Mouse (Mus musculus) intestine, postnatal 0 days (tissue): ENCODE results near the gene Ugt2a2. TPM values are rescaled to one million over a fixed set of nuclear protein-coding genes. Genes with fewer than 3 reads are reported as not detected.
"Not testable (repeated sequence)": the region's sequence is repeated elsewhere in the genome, so short reads cannot be mapped to it uniquely, and the experiment has no call there.

Experiments
- ATAC-seq: fragments of 200-750 bp; cut with Nextera tagmentation; 2 replicates; pipeline ENCODE4 v1.8.0; 2017; ENCODE audit warnings: mild to moderate bottlenecking, moderate TSS enrichment, moderate library complexity
- H3K27ac ChIP-seq: fragments of 300-500 bp; sonication (generic); 2 replicates; pipeline ENCODE4 v1.5.1; 2014; ENCODE audit warnings: mild to moderate bottlenecking, low read depth, low read length, moderate library complexity
- H3K27me3 ChIP-seq: fragments of 300-500 bp; sonication (generic); replicated peaks from 2 replicates; pipeline ENCODE4 v1.6.1; 2014; ENCODE audit warnings: low read length, mixed read lengths; ENCODE audit not compliant: control insufficient read depth, insufficient read depth
- H3K36me3 ChIP-seq: fragments of 300-500 bp; sonication (generic); 2 replicates; pipeline ENCODE4 v1.6.1; 2014; ENCODE audit warnings: mild to moderate bottlenecking, moderate library complexity; ENCODE audit not compliant: control insufficient read depth, insufficient read depth
- H3K4me1 ChIP-seq: fragments of 300-500 bp; sonication (generic); replicated peaks from 2 replicates; pipeline ENCODE4 v1.6.1; 2014; ENCODE audit warnings: antibody characterized with exemption, low read length, mixed read lengths; ENCODE audit not compliant: control insufficient read depth, insufficient read depth
- H3K4me2 ChIP-seq: fragments of 300-500 bp; sonication (generic); replicated peaks from 2 replicates; pipeline ENCODE4 v1.6.1; 2014; ENCODE audit warnings: low read depth, mild to moderate bottlenecking, moderate library complexity
- H3K4me3 ChIP-seq: fragments of 300-500 bp; sonication (generic); 2 replicates; pipeline ENCODE4 v1.5.1; 2014; ENCODE audit warnings: low read depth, low read length
- H3K9ac ChIP-seq: fragments of 300-500 bp; sonication (generic); 2 replicates; pipeline ENCODE4 v1.6.1; 2014; ENCODE audit warnings: mild to moderate bottlenecking, low read depth, low read length
- H3K9me3 ChIP-seq: fragments of 300-500 bp; sonication (generic); 2 replicates; pipeline ENCODE4 v1.6.1; 2016; ENCODE audit warnings: mixed run types; ENCODE audit not compliant: control insufficient read depth
- CTCF ChIP-seq: sonication (generic); IDR thresholded peaks from 2 replicates; pipeline ENCODE4 v1.5.1; 2016; ENCODE audit warnings: low read depth, mild to moderate bottlenecking, control low read depth, antibody characterized with exemption, moderate library complexity
- WGBS: fragments of 180-500 bp; shearing (Covaris S2); extraction: QIAGEN DNeasy Blood & Tissue Kit; methylation state at CpG from one replicate; pipeline ENCODE4 v1.1.7; 2014; 5-methylcytosine and 5-hydroxymethylcytosine counted together
- polyA plus RNA-seq: library from polyadenylated mRNA; unstranded; fragments of >200 nt; fragmentation: Nextera tagmentation; extraction: Ambion mirVana; gene quantifications from 2 replicates; pipeline ENCODE4 v1.2.1, GENCODE M21; 2015

The Ugt2a2 gene
- not detected in 2 replicates for polyA plus RNA-seq

DNA sequence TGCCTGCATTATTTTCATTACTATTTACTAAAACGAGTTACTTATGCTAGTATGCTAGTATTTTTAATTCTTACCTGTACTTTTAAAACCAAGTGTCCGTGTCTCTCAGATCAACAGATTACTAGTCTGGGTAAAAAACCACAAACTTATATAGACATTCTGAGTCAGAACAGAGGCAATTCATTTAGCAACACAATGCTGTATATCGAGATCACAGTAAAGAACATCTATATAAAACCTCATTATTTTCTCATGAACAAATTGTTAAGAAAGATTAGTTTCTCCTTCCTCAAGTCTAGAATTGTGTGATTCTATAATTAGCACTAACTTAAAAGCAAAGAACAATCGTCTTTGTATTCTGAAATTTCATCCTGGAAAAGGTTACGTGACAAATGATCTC is at the start of gene Ugt2a2:
Gene Ugt2a2 (minus strand): TSS at position 101 of the 400 bp plus-strand sequence.
- no peak within 1 kb of the TSS for H3K4me2 ChIP-seq
- TF ChIP-seq CTCF: no peak
- no peak within 1 kb of the TSS for H3K27ac ChIP-seq
- whole genome bisulfite sequencing: 83% methylated on average over 5 of the region's 5 CpGs
- no peak within 1 kb of the TSS for H3K9ac ChIP-seq
- no peaks in the 10 kb centered on the region for H3K27me3 ChIP-seq
- ATAC-seq: no peak
- no peaks in the 10 kb centered on the region for H3K36me3 ChIP-seq
- no peak within 1 kb of the TSS for H3K4me3 ChIP-seq
- no peaks in the 10 kb centered on the region for H3K9me3 ChIP-seq
- H3K4me1 ChIP-seq: no peaks in the 10 kb centered on the region

DNA sequence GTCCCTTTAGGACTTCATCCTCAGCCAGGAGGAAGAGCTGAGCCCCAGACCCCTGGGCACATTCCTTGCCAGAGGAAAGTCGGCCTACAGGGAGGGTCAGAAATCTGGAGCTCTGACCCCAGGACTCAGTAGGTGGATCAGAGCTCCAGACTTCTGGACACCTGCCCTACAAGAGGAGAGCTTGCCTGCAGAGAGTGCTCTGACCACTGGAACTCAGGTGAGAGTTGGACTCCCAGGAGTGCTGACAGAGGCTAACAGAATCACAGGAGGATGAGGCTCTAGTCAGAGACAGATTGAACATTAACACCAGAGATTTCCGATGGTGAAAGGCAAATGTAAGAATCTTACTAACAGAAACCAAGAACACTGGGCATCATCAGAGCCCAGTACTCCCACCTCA is 41.5 kb upstream of the Ugt2a2 start:
- H3K9me3 ChIP-seq, H3K4me3 ChIP-seq, H3K27ac ChIP-seq, H3K36me3 ChIP-seq, H3K9ac ChIP-seq, H3K4me2 ChIP-seq, H3K4me1 ChIP-seq, ATAC-seq, H3K27me3 ChIP-seq: not testable (repeated sequence)
- WGBS: 73% methylated on average over 2 of the region's 2 CpGs

DNA sequence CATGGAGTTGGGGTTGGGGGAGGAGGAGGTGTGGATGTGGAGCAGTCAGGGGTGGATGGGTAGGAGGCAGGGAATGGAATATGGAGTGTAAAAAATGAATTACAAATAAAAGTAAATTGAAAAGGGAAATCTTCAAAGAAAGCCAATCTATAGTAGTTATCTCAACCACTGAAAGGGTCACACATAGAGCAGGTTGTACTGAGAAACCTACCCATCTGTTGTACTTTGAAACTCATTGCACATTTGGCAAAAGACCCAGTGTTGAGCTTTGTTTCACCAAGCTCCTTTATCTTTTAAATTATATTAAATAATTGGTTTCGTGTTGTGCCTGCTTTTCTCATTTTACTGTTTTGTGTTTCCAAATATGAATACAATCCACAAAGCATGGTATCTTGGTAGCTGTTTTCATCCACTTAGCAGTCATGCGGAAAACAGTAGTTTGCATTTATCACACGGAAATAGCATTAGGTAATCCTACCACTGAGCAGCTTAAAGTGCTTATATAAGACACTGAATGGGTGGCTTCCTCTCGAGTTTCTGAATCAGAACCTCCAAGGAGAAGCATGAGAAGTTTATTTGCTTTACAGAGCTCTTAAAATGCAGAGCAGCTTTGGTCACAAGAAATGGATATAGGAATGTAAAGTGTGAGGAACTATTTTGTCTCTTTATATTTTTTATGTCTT is 23.9 kb upstream of the Ugt2a2 start:
- 65% methylated on average over 4 of the region's 4 CpGs for WGBS
- no peak overlapping the region for H3K4me3 ChIP-seq
- H3K27me3 ChIP-seq: no peaks in the 10 kb centered on the region
- ATAC-seq: no peak
- no peaks in the 10 kb centered on the region for H3K4me1 ChIP-seq
- no peak overlapping the region for H3K9ac ChIP-seq
- H3K9me3 ChIP-seq: no peaks in the 10 kb centered on the region
- H3K36me3 ChIP-seq: no peaks in the 10 kb centered on the region
- no peak overlapping the region for H3K4me2 ChIP-seq
- H3K27ac ChIP-seq: no peak overlapping the region
- TF ChIP-seq CTCF: no peak

DNA sequence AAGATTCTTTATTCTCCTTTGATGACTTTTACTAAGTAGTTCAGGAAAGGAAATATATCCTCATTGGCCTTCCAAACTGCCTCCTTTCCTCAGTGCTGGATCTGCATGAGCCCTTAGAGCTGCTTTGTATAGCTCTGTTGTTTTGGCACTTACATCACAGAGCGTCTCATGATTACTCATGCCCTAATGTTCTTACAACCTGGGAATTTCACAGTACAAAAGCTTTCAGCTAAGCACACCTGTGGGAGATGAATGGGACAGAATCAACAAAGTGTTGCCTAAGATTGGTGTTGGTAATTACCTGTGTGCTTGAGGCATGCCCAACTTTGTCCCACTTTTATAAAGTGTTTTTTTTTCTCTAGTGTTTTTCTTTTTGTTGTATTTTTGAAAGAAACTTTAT is 20.6 kb upstream of the Ugt2a2 start:
- no peaks in the 10 kb centered on the region for H3K27me3 ChIP-seq
- WGBS: 77% methylated on average over 1 of the region's 1 CpGs
- no peak for TF ChIP-seq CTCF
- H3K36me3 ChIP-seq: no peaks in the 10 kb centered on the region
- ATAC-seq: no peak
- H3K4me2 ChIP-seq: no peak overlapping the region
- no peaks in the 10 kb centered on the region for H3K9me3 ChIP-seq
- no peak overlapping the region for H3K9ac ChIP-seq
- no peak overlapping the region for H3K4me3 ChIP-seq
- H3K27ac ChIP-seq: no peak overlapping the region
- H3K4me1 ChIP-seq: no peaks in the 10 kb centered on the region

DNA sequence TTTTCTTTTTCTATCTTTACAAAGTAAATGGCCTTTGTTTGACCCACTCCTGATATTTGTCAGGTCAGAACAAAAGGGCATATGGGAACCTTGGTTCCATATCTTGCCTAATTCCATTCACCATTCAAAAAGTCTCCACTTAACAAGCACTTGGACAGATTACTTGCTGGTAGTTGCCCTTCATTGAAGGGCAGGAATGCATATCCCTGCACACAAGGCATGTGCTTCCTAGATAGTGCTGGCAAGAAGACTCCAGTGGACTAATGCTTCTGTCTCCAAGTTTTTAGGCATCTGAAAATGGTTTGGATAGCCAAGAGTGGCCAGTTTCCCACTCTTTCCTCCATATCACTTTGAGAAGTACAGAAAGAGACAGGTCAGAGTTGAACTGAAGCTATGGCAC is 17.3 kb upstream of the Ugt2a2 start:
- no peak for TF ChIP-seq CTCF

DNA sequence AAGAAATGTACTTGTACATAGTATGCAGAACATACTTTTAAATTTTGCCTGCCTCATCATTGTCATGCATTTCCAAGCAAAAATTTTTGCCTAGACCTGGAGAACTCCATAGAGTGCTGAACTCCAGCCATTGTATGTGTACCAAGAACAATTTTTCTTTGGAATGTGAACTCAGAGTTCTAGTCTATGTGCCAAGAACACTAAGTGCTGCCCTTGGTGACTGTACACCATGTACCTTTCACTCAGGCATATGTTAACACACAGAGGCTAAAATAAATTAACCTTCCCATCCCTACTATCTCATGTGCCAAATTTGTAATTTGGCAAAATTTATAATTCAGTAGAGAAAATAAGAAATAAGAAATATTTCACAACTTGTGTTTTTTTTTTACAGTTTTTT is 16.9 kb upstream of the Ugt2a2 start:
- no peaks in the 10 kb centered on the region for H3K9me3 ChIP-seq
- no peak for ATAC-seq
- H3K27ac ChIP-seq: no peak overlapping the region
- H3K4me2 ChIP-seq: no peak overlapping the region
- TF ChIP-seq CTCF: no peak
- no peak overlapping the region for H3K9ac ChIP-seq
- H3K36me3 ChIP-seq: no peaks in the 10 kb centered on the region
- H3K4me1 ChIP-seq: no peaks in the 10 kb centered on the region
- H3K4me3 ChIP-seq: no peak overlapping the region
- H3K27me3 ChIP-seq: no peaks in the 10 kb centered on the region

More for the DNA sequence above, 17.3 kb upstream of the Ugt2a2 start:
- no peak overlapping the region for H3K4me2 ChIP-seq
- no peak overlapping the region for H3K4me3 ChIP-seq
- H3K4me1 ChIP-seq: no peaks in the 10 kb centered on the region
- no peaks in the 10 kb centered on the region for H3K9me3 ChIP-seq
- H3K27ac ChIP-seq: no peak overlapping the region
- H3K9ac ChIP-seq: no peak overlapping the region
- H3K27me3 ChIP-seq: no peaks in the 10 kb centered on the region
- no peaks in the 10 kb centered on the region for H3K36me3 ChIP-seq
- ATAC-seq: no peak

DNA sequence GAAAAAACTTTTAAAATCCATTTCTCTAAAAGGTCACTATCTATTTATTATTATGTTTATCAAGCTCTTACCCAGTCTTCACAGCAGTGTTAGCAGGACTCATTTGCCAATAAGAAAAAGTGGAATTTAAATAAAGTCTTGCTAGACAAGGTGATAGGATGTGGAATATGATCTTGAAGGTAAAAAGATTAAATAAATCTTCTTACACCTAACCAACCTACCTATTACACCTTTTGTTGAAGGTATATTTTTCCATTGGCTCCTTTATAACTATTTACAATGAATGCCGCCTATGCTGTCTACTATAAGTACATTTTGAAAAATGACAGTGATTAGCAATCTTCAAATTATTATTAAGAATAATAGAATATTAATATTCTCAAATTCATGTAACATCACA is 8.7 kb upstream of the Ugt2a2 start, which contains the start of gene Ugt2a1:
Gene Ugt2a1 (minus strand): TSS at position 101 of the 400 bp plus-strand sequence.
- TF ChIP-seq CTCF: no peak
- H3K4me2 ChIP-seq: no peak within 1 kb of the TSS
- no peaks in the 10 kb centered on the region for H3K36me3 ChIP-seq
- ATAC-seq: no peak
- no peaks in the 10 kb centered on the region for H3K9me3 ChIP-seq
- no peak within 1 kb of the TSS for H3K4me3 ChIP-seq
- H3K27me3 ChIP-seq: no peaks in the 10 kb centered on the region
- H3K27ac ChIP-seq: no peak within 1 kb of the TSS
- H3K4me1 ChIP-seq: no peaks in the 10 kb centered on the region
- 90% methylated on average over 1 of the region's 1 CpGs for WGBS
- H3K9ac ChIP-seq: no peak within 1 kb of the TSS

DNA sequence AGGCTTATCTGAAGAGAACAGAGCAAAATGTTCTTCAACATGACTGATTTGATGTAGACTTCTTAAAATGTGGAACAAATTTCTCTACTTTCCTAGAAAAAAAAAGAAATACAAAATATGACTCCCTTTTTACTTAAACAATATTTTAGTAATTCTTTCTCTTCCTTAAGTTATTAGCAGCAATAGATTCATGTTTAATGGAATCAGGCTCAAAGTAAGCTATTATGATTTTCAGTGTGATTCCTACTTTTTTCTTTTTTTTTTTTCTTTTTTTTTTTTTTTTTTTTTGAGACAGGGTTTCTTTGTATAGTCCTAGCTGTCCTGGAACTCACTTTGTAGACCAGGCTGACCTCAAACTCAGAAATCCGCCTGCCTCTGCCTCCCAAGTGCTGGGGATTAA is 4.6 kb upstream of the Ugt2a2 start, which contains the start of gene Gm43638:
Gene Gm43638 (minus strand): TSS at position 101 of the 400 bp plus-strand sequence.
- 73% methylated on average over 1 of the region's 1 CpGs for WGBS
- not testable (repeated sequence) for H3K4me2 ChIP-seq, H3K27ac ChIP-seq, H3K36me3 ChIP-seq, H3K9me3 ChIP-seq, H3K4me1 ChIP-seq, ATAC-seq, H3K9ac ChIP-seq, H3K27me3 ChIP-seq, H3K4me3 ChIP-seq
